Mouse (Mus musculus) yolk sac, embryonic 10.5 days (tissue): ENCODE data around the gene Celf2.

ENCODE experiments used
- DNase-seq: peaks from one replicate; pipeline ENCODE4 v3.0.0-alpha.2; 2017; ENCODE audit warnings: low spot score

Gene Celf2

DNA sequence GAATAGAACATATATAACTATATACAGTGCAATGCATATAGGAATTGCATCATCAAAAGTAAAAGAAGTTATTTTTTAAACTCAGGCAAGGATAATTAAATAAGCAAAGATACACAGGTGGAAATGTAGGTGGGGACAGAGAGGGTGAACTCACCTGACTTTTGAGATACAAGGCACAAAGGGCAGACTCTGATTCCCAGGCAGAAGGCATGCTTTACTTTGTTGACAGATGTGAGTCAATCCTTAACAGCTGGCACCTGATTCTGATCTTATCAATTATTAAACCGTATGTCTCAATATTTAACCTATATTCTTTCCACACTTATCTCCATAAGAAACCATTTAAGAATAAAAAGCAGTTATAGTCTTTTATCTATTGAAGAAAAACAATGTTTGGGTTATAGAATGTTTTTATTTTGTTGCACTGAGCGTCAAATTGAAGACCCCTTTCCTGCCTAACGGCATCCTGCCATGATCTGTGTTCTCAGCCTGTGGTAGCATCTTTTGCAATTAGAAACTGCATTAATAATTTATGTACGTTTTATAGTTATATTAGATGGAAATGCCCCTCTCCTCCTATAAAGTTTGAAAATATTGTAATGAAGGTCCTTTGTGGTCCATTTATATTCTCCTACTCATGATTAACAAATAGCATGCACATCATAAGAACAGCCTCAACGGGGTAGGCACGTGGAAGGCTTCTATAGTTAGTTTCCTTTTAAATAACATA lies 491.8 kb downstream of the Celf2 start:
- DNase-seq, result no peak

DNA sequence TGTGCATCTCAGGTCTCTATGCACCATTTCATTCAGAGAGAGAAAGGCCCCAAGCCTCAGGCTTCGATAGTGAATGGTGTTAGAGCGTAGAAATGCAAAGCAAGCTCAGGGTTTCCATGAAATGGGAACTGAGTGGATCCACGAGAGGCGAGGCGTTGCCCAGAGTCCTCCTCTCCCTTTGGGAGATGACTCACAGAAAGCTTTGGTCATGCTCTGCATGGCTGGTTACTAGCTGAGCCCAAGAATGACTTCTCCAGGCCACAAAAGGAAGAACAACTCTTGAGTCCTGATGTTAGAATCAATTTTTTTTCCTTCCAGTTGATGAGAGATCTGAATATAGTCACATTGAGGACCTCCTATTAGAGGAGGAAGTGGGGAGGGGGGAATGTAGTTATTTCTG lies 496.2 kb downstream of the Celf2 start:
- no peak for DNase-seq

DNA sequence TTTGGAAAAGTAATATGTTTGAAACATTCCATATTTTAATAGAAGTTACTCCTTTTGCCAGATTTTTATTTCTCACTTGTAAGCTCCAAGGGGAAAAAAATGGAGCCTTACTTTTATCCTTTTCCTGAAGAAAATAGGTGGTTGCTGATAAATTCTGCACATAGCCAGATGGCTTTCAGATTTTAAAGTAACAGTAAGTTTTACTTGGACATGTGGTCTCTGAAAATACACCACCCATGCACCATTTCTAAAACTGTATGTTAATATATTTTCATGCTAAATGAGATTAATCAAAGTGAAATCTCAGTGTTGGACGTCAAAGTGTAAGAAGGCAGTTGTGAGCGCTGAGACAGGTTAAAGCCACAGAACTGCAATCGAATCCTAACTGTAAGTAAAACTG lies 502.5 kb downstream of the Celf2 start:
- no peak for DNase-seq

DNA sequence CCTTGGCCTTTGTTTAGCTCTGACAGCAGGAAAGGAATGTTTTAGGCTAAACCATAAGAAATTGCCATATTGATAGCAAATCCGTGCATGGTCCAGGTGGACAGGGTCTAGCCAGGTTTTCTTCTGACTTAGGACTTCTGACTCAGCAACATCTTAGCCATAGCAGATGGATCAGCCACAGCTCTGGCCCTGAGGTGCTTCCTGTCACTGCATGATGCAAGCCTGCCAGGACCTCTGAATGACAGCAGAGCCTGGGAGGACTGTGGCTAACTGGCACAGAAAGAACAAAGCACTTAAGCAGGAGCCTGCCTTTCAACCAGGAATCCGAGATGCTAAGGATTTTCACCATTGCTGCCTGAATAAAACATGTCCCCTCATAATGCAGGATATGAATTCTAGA lies 507.4 kb downstream of the Celf2 start:
- DNase-seq, result no peak

DNA sequence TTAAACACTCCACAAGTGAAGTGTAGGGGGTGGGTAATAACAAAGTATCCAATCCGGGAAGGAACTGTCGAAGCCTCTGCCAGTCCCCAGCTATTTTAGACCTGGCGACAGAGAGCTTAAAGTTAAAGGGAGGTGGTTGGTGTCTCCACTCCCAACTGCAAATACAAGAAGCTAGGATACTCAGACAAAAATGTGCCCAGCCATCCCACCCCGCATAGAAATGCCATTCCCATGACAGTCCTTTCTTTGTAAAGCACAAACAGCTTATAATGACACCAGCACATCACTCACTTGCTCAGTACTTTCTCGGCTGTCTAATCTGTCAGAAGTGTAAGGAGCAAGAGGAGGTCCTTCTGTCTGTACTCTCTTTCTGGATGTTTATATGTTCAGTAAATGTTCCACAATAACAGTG lies 518.3 kb downstream of the Celf2 start:
- no peak for DNase-seq

GRCm38 (mm10) chr2:6985706-6986105 lies 523.7 kb downstream of the Celf2 start:
- no peak for DNase-seq

DNA sequence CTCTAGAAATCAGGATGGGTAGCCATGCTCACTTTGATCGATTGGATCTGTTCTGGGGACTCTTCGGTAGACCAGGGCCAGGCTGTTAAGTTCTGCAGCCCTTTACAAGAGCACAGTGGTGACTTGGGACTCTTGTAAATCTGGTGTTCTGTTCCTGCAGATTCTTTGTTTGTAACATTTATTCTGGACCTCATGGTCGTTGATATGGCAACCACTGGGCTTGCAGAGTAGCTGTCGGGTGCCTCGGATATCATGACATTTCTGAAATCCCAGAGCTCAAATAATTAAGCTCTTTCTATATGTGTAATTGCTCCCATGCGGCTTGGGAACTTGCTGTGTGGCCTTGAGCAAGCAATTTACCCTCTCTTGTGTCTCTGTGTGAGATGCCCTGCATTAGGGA lies 525.5 kb downstream of the Celf2 start:
- no peak for DNase-seq

- DNase-seq, result no peak
Measured at GRCm38 (mm10) chr2:6976300-6976699, 533.1 kb downstream of the Celf2 start.

GRCm38 (mm10) chr2:6969228-6969627 lies 540.1 kb downstream of the Celf2 start:
- DNase-seq, result no peak

- no peak for DNase-seq
Measured at GRCm38 (mm10) chr2:6965243-6965642, 544.1 kb downstream of the Celf2 start.

DNA sequence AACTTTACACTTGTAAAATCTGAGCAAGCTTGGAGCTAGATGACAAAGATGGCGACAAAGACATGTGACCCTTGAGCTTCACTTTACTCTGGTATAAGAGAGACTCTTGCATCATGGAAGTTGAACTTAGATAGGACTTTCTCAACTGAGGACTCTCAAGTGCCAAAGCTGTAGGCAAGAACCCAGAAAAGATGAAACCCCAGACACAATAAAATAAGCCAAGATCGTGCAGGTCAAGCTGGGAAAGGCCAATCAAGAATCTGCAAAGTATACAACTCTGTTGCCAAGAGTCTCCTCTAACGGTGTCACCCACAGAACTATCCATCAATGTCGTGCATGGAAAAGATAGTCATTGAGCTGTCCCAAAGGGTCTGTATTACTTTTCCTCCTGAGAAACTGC lies 558.7 kb downstream of the Celf2 start:
- no peak for DNase-seq

- DNase-seq, result no peak
Measured at GRCm38 (mm10) chr2:6945638-6946415, 563.5 kb downstream of the Celf2 start.

GRCm38 (mm10) chr2:6943651-6944050 lies 565.7 kb downstream of the Celf2 start:
- DNase-seq, result no peak

GRCm38 (mm10) chr2:6942635-6943390 lies 566.5 kb downstream of the Celf2 start:
- DNase-seq, result no peak

DNA sequence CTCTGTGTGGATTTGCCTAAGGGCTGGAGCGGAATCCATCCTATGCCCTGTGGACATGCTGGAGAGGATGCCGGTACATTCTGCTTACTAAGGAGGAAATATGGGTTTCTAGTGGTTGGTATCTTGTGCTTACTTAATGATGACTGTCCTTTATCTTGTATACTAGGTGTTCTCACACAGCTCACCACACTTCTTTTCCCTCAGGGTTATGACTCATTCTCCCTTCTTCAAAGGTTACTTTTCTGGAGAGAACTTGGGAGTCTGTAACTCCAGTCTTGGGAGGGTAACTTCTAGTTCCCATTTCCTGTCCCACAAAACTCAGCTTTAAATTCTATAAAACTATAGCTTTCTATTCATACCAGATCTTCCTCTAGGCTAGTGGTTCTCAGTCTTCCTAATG lies 570.2 kb downstream of the Celf2 start:
- no peak for DNase-seq

- no peak for DNase-seq
Measured at GRCm38 (mm10) chr2:6933130-6933529, 576.2 kb downstream of the Celf2 start.

- no peak for DNase-seq
Measured at GRCm38 (mm10) chr2:6927693-6928360, 581.5 kb downstream of the Celf2 start.

- no peak for DNase-seq
Measured at GRCm38 (mm10) chr2:6925505-6925904, 583.9 kb downstream of the Celf2 start.

DNA sequence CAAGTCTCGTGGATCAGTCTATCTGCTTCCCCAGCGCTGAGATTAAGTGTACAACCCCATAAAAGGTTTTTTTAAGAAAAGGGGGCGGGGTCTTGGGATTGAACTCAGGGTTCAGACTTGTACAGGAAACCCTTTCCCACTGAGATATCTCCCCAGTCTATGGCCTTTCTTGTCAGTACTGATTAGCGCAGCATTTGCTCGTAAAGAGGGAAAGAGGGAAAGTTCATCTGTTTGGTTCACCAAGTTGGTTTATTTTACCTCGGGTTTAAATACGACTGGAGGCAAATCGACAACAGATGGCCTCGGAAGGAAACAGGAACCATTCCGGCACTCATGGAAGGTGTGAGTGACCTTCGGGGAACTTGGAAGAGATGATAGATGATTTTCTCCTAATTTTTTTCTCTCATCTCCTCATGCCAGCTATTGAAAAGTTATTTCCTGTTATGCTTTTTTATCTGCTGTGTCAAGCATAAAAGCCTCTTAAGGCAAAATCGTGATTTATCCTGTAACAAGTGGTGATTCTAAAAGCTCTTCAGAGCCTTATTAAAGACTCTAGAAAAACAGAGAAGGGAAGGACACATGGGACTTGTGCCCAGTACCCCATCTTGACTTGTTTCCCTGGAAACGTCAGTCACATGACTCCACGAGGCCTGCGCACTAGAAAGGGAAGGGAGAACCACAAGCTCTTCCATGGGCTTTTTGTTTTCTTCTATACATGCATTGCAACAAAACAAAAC lies 585.5 kb downstream of the Celf2 start:
- DNase-seq, result no peak

GRCm38 (mm10) chr2:6915386-6915785 lies 594.0 kb downstream of the Celf2 start:
- no peak for DNase-seq

- DNase-seq, result no peak
Measured at GRCm38 (mm10) chr2:6913315-6913714, 596.0 kb downstream of the Celf2 start.

- DNase-seq, result no peak
Measured at GRCm38 (mm10) chr2:6911932-6912331, 597.4 kb downstream of the Celf2 start.
